Mouse (Mus musculus) bone marrow, adult 2 months (tissue): ENCODE results near the gene Treml4.
A peak's percentile ranks its signal among the peaks of the same experiment; 100 is the strongest.

ENCODE experiments used
- CTCF ChIP-seq: fragments of 200-500 bp; IDR thresholded peaks from 2 replicates; pipeline ENCODE4 v1.5.1; 2011; ENCODE audit warnings: low read length, control low read depth; ENCODE audit not compliant: control insufficient read depth, insufficient read depth
- POLR2A ChIP-seq: fragments of 200-500 bp; IDR thresholded peaks from 2 replicates; pipeline ENCODE4 v1.6.1; 2011; ENCODE audit warnings: low read depth, mild to moderate bottlenecking, control low read depth, low read length, borderline replicate concordance; ENCODE audit not compliant: control insufficient read depth

- TF ChIP-seq CTCF (no peak), POLR2A (0 out of 2 replicates have a peak, but pooled peaks have one; percentile 17)
Observed at GRCm38 (mm10) chr17:48247221-48247928, 16.7 kb upstream of the Treml4 start, which contains the start of gene Trem3.
